Mouse (Mus musculus): ENCODE data around the gene Spg20.

GRCm38 (mm10) chr3:55131576-55132233, 19.8 kb downstream of the Spg20 start:
- TF ChIP-seq CTCF (IDR thresholded peaks at IDR 0.05; ENCODE audit: borderline replicate concordance, control insufficient read depth, extremely low read depth, insufficient read depth, low read length, poor library complexity), result no peak
- TF ChIP-seq POLR2A (IDR thresholded peaks at IDR 0.05; ENCODE audit: control insufficient read depth, extremely low read depth, insufficient read depth, low read length, poor library complexity), result no peak

Measured in thymus, adult 2 months (tissue).